Mouse (Mus musculus) limb, embryonic 14.5 days (tissue): Measurements from ENCODE around the gene Tanc1. TPM values are rescaled to one million over a fixed set of nuclear protein-coding genes. Genes with fewer than 3 reads are reported as not detected.

ENCODE experiments used
- ATAC-seq: fragments of 200-750 bp; cut with Nextera tagmentation; 2 replicates; pipeline ENCODE4 v1.8.0; 2017; ENCODE audit warnings: low read depth, moderate number of reproducible peaks, moderate TSS enrichment; ENCODE audit not compliant: low FRiP score
- DNase-seq: peaks from one replicate; pipeline ENCODE4 v3.0.0-alpha.2; 2015; ENCODE audit warnings: low spot score
- H3K27ac ChIP-seq: fragments of 300-500 bp; sonication (generic); replicated peaks from 2 replicates; pipeline ENCODE4 v1.5.1; 2014; ENCODE audit warnings: low read depth, mild to moderate bottlenecking, low read length, moderate library complexity, mixed read lengths
- H3K27me3 ChIP-seq: fragments of 300-500 bp; sonication (generic); 2 replicates; pipeline ENCODE4 v1.6.1; 2014; ENCODE audit warnings: low read length, mixed read lengths; ENCODE audit not compliant: control insufficient read depth, insufficient read depth
- H3K36me3 ChIP-seq: fragments of 300-500 bp; sonication (generic); 2 replicates; pipeline ENCODE4 v1.6.1; 2014; ENCODE audit warnings: mild to moderate bottlenecking, low read length, moderate library complexity, mixed read lengths; ENCODE audit not compliant: control insufficient read depth, insufficient read depth
- H3K4me1 ChIP-seq: fragments of 300-500 bp; sonication (generic); 2 replicates; pipeline ENCODE4 v1.6.1; 2014; ENCODE audit warnings: antibody characterized with exemption, low read length, mixed read lengths; ENCODE audit not compliant: control insufficient read depth, insufficient read depth
- H3K4me2 ChIP-seq: fragments of 300-500 bp; sonication (generic); replicated peaks from 2 replicates; pipeline ENCODE4 v1.6.1; 2014; ENCODE audit warnings: low read depth, mild to moderate bottlenecking, low read length, moderate library complexity; ENCODE audit not compliant: severe bottlenecking
- H3K4me3 ChIP-seq: fragments of 300-500 bp; sonication (generic); replicated peaks from 2 replicates; pipeline ENCODE4 v1.5.1; 2014; ENCODE audit warnings: low read length
- H3K9ac ChIP-seq: fragments of 300-500 bp; sonication (generic); 2 replicates; pipeline ENCODE4 v1.6.1; 2014; ENCODE audit warnings: mild to moderate bottlenecking, low read depth, low read length, moderate library complexity; ENCODE audit not compliant: severe bottlenecking
- H3K9me3 ChIP-seq: fragments of 300-500 bp; sonication (generic); 2 replicates; pipeline ENCODE4 v1.6.1; 2016; ENCODE audit warnings: low read length; ENCODE audit not compliant: control insufficient read depth
- POLR2A ChIP-seq: fragments of 200-500 bp; IDR thresholded peaks from 2 replicates; pipeline ENCODE4 v1.8.0; 2012; ENCODE audit warnings: inconsistent platforms, mild to moderate bottlenecking, moderate library complexity, borderline replicate concordance; ENCODE audit not compliant: insufficient read depth, insufficient read length; ENCODE audit errors: extremely low read depth
- WGBS: fragments of 180-500 bp; shearing (Covaris S2); extraction: QIAGEN DNeasy Blood & Tissue Kit; methylation state at CpG from one replicate; pipeline ENCODE4 v1.1.7; 2014; 5-methylcytosine and 5-hydroxymethylcytosine counted together
- polyA plus RNA-seq, 2 experiments: library from polyadenylated mRNA; depleted of rRNA in 1 of 2; stranded (reverse) in 1 of 2; unstranded in 1 of 2; fragments of >200 nt; fragmentation: Nextera tagmentation in 1 of 2; extraction: Ambion mirVana in 1 of 2; gene quantifications; 2 replicates each; pipeline versions ENCODE4 v1.2.1 to v1.2.3; 2012 to 2014

The Tanc1 gene
- polyA plus RNA-seq, 2 experiments: 24.1 to 35.3 TPM

DNA sequence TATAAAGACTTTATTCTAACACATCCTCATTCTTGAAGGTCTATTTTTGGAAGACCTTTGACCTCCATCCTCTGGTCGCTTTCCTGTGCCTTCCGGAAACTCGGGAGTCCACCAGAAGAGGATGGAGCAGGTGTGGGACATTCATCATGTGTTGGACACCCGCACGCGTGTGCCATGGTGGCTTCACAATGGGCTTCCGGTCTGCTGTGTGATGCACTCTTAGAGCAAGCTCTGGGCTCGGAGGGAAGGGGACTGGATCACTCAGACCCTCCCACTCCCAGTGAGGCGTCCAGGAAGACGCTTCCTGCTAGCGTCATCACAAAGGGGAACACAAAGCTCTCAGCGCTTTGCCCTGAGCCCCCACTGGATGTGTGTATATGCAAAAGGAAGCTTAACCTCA lies 95.0 kb downstream of the Tanc1 start:
- WGBS: 89% methylated on average over 12 of the region's 12 CpGs
- ATAC-seq (no peak), DNase-seq (no peak)
- Histone ChIP-seq H3K4me3 (no peak overlapping the region), H3K9ac (no peak overlapping the region), H3K36me3 (peaks cover 2% of the 10 kb centered on the region; the same call in 1 of the 2 replicates), H3K27me3 (no peaks in the 10 kb centered on the region), H3K27ac (no peak overlapping the region), H3K4me2 (no peak overlapping the region), H3K4me1 (peaks cover 4% of the 10 kb centered on the region; the same call in 1 of the 2 replicates), H3K9me3 (no peaks in the 10 kb centered on the region)
- no peak for TF ChIP-seq POLR2A

DNA sequence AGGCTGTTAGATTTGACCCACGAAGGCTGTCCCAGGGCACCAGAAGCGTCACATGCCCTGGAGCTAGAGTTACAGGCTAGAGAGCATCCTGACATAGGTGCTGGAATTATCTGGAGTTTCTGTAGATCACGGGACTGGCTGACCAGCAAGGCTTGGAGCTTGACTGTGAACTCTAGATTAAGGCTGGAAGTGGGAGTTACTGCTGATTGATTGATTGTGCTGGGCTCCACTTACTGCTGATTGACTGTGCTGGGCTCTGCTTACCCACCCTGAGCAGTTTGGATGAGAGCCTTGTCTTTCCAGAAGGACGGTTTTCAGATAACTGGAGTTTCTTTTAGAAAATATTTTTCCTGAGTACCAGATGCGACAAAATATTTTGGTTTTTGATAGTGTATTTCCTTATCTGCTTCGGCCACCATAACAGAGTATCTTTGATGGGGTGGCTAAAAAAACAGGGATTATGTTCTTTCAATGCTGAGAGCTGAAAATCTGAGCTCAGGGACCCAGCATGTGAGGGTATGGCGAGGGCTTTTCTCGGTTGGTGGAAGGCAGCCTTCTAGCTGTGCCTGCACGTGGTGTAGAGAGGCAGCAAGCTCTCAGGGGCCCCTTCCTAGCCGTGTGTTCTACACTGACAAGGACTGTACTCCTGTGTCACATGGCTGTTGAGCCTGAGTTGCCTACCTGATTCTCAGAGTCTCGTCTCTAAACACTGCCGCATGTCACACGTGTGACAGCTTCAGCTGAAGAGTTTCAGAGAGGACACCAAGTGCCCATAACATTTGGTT lies 96.3 kb downstream of the Tanc1 start:
- no peaks in the 10 kb centered on the region for H3K27me3 ChIP-seq
- no peak overlapping the region for H3K4me2 ChIP-seq
- no peak for DNase-seq
- no peak for TF ChIP-seq POLR2A
- no peak for ATAC-seq
- H3K36me3 ChIP-seq: peaks cover 2% of the 10 kb centered on the region; the same call in 1 of the 2 replicates
- H3K9me3 ChIP-seq: no peaks in the 10 kb centered on the region
- H3K4me1 ChIP-seq: peaks cover 10% of the 10 kb centered on the region; the same call in 1 of the 2 replicates
- H3K27ac ChIP-seq: no peak overlapping the region
- H3K4me3 ChIP-seq: no peak overlapping the region
- H3K9ac ChIP-seq: no peak overlapping the region
- WGBS: 68% methylated on average over 13 of the region's 13 CpGs

DNA sequence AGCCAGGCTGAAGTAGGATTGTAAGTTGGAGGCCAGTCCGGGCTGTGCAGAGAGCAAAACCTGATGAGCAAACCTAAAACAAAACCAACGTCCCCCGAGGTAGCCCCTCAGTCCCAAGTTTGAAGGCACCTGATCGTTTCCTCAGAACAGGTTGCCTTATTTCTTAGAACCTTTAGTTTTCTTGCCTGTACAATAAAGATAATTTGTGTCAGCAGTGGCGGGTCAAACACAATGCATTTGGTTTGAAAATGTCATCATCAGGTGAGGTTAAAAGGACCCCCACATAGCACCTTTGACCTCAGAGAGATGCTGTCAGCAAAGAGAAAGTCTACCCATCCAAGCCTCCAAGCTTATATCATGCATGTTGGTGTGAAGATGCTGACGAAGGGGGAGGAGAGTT lies 98.9 kb downstream of the Tanc1 start:
- DNase-seq (no peak), ATAC-seq (no peak)
- no peaks in the 10 kb centered on the region for H3K27me3 ChIP-seq
- TF ChIP-seq POLR2A: no peak
- peaks cover 2% of the 10 kb centered on the region; the same call in 1 of the 2 replicates for H3K36me3 ChIP-seq
- no peak overlapping the region for H3K27ac ChIP-seq
- no peak overlapping the region for H3K4me3 ChIP-seq
- H3K9ac ChIP-seq: no peak overlapping the region
- WGBS: 81% methylated on average over 6 of the region's 6 CpGs
- peaks cover 11% of the 10 kb centered on the region; the same call in 1 of the 2 replicates for H3K4me1 ChIP-seq
- no peaks in the 10 kb centered on the region for H3K9me3 ChIP-seq
- no peak overlapping the region for H3K4me2 ChIP-seq

DNA sequence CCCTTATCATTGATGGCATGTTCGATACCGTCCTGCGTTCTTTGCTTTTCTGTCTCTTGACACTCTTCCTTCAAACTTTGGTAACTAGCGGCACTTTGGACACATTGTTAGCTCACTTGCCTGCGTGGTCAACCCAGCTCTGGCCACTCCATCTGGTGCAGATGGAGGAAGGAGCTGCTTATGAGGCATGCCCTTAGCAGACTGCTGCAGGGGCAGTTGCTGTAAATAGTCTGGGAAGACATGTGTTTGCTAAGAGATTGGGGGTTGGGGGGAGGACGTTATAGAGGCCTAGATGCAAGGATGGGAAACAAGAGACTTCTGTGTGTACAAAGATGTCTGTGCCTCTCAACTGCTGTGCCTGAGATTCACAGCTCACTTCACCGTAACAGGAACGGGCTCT lies 100.2 kb downstream of the Tanc1 start:
- H3K4me1 ChIP-seq: peaks cover 11% of the 10 kb centered on the region; the same call in 1 of the 2 replicates
- no peaks in the 10 kb centered on the region for H3K27me3 ChIP-seq
- no peaks in the 10 kb centered on the region for H3K36me3 ChIP-seq
- H3K27ac ChIP-seq: no peak overlapping the region
- WGBS: 68% methylated on average over 8 of the region's 8 CpGs
- DNase-seq: no peak
- H3K9me3 ChIP-seq: no peaks in the 10 kb centered on the region
- H3K4me2 ChIP-seq: no peak overlapping the region
- no peak for TF ChIP-seq POLR2A
- no peak overlapping the region for H3K9ac ChIP-seq
- H3K4me3 ChIP-seq: no peak overlapping the region
- ATAC-seq: no peak

DNA sequence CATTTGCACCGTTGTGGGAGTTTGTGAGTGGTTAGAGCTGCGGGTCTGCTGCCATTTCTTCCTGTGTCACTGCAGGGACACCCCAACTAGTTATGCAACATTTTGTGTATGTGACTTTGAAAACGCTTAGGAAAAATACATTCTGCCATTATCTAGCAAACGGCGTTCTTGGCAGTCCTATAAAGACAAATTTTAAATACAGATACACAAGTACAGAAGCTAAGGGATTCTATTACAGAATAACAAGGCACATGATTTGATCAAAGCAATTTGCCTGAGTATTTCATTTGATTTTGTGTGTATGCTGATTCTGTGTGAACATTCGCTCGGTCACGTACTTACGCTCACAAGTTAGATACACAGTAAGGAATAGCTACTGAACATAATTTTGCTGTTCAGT lies 100.6 kb downstream of the Tanc1 start:
- WGBS: 83% methylated on average over 9 of the region's 9 CpGs

More for the DNA sequence above, 100.6 kb downstream of the Tanc1 start:
- ATAC-seq (no peak), DNase-seq (no peak)
- Histone ChIP-seq H3K4me1 (peaks cover 11% of the 10 kb centered on the region; the same call in 1 of the 2 replicates), H3K9ac (no peak overlapping the region), H3K27me3 (no peaks in the 10 kb centered on the region), H3K4me2 (no peak overlapping the region), H3K4me3 (no peak overlapping the region), H3K27ac (no peak overlapping the region), H3K9me3 (no peaks in the 10 kb centered on the region), H3K36me3 (no peaks in the 10 kb centered on the region)
- no peak for TF ChIP-seq POLR2A
